Mouse (Mus musculus): ENCODE measurements around the gene Stk25.

DNA sequence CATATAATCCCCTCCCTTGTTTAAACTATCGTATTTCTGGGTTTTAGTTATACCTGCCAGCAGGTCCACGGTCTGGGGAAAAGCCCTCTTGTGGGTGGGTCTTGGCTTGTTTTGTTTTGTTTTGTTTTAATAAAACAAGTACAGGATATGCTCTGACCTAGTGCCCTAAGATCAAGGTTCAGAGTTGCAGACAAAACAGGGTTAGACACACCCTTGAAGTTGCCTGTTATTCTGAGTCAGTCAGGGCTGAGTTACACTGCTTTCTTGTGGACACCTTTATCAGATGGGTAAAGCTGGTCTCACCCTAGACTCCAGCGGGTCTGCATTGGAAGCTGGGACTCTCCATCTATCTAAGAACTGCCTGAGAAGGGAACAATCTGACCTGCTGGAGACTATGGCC is 35.0 kb upstream of the Stk25 start:
- TF ChIP-seq CTCF (IDR thresholded peaks at IDR 0.05; ENCODE audit: control insufficient read depth, insufficient read depth, low read length) (no peak), POLR2A (IDR thresholded peaks at IDR 0.05; ENCODE audit: borderline replicate concordance, control insufficient read depth, low read depth, low read length) (no peak)
